Mouse (Mus musculus): ENCODE results near the gene Trim60.
"Not testable (repeated sequence)": the region's sequence is repeated elsewhere in the genome, so short reads cannot be mapped to it uniquely, and the experiment has no call there.

The Trim60 gene

DNA sequence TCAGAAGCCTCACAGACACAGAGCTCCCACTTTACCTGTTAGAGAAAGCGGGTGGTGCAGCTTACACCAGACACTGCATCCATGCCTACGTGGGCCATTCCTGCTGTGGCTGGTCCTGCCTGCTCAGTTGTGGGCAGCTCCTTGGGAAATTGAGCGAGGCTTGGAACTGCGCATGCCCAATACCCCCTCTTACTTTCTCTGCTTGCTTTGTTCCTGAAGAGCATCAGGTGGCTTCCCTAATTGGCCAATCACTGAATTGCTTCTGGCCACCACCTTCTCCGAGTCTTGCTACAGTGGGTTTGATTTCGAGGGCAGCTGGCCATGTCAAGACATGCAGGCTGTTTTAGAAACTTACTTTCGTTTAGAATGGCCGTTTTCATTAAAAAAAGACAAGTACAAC lies at the start of gene Trim60, which contains the start of gene Trim61:
Trim60 (minus strand) TSS at position 162 of the 400 bp plus-strand sequence.
Trim61 (minus strand) TSS at position 101 of the 400 bp plus-strand sequence.
- DNase-seq = no peak

DNA sequence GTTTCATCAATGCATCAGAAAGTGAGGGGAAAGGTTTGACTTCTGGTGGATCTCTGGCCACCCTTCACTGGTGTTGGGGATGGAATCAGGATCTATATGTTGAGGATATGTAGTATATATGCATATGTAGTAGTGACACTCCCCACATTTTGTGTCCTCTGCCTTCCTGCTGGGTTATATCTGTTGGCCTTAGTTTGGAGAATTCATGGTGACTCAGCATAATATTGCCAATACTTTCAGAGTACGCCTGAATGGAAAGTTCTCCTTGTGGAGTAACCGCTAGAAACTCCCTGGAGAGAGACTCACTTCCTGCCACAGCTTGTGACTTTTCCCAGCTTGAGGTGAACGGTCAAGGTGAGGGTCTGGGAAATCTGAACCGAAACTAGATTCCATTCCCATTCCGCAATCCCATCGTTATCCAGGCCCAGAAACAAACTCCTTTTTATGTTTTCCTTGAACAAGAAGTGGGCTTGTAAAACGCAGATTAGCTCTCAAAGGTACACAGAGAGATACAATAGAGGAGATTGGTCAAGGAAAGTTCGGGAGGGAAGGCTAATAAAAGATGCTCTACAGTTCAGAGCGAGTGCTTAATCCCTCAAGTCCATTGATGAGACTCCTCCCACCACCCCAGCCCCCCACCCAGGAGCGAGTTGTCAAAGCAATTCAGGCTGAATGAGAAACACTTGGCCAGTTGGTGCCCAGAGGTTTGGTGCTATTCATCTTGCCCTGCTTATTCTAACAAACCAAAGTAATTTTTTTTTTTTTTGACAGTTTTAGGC lies 49.5 kb upstream of the Trim60 start:
- DNase-seq = no peak

DNA sequence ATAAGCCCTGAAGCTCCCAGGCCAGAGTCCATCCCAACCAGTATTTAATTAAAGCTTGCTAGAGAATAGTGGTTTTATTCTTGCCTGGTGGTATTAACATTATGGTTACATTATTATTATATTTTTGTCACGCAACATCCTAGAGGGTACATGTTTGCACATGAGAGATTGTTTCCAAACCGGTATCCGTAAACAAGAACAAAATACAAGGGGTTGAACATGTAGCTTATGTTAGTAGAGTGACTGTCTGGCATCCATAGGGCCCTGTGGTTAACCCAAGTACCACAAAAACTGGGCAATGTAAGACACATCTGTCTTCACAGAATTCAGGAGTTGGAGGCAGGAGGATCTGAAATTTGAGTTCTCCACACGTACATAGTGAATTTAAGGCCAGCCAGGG lies 48.6 kb upstream of the Trim60 start:
- no peak for DNase-seq

DNA sequence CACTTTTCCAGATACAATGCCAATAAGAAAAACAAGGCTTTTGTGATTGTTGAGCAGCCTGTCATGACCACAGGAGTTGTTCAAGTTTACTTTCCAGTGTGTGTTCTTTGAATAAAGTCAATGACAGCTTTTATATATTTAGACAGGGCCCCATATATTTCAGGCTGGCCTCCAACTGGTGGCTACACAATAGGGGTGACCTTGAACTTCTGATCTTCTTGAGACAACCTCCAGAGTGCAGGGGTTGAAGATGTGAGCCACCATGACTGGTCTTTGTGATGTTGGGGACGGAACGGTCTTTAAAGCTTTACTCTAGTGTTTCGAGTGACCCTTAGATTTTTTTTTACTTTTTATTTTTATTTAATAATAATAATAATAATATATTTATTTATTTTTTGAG lies 47.2 kb upstream of the Trim60 start:
- no peak for DNase-seq

DNA sequence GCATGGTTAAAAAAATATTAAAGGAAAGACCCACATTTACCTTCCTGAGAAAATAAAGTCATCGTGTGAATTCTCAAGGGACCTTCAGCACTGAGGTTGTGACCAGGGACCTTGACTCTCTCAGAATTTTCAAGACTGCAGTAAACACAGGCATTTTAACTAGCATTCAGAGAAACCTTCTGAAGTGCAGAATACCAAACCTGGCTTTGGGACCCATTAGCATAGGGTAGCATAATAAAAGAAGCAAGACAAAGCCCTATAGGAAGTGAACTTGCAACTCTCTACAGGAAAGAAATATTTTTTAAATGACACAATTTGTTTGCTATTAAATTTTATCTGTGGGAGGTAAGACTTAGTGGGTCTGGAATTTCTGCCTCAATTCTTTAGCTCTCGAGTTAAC lies 45.7 kb upstream of the Trim60 start:
- no peak for DNase-seq

DNA sequence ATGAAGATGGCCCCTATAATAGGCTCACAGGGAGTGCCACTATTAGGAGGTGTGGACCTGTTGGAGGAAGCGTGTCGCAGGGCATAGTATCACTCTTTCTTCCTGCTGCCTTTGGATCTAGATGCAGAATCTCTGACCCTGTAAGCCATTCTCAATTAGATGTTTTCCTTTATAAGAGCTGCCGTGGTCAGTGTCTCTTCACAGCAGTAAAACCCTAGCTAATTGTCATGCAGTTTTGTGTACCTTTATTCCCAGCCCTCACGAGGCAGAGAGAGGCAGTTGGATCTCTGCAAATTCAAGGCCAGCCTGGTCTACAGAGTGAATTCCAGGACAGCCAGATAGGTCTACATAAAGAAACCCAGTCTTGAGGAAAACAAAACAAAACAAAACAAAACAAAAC lies 43.8 kb upstream of the Trim60 start:
- no peak for DNase-seq

DNA sequence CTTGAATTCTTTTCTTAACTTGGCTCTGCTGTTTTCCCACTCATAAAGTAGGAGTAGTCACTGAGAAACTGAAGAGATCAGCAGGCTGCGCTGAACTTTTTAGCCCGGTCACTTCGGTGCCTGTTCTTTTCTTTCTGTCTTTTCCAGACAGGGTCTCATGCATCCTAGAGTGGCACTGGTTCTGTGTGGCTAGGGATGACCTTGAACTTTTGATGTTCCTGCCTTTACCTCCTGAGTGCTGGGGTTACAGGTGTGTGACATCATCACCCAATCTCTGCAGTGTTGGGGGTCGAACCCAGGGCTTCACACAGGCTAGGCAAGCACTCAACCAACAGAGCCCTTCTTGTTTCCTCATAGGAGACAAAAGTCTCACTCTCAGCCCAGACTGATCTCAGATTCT lies 38.3 kb upstream of the Trim60 start:
- DNase-seq = no peak

DNA sequence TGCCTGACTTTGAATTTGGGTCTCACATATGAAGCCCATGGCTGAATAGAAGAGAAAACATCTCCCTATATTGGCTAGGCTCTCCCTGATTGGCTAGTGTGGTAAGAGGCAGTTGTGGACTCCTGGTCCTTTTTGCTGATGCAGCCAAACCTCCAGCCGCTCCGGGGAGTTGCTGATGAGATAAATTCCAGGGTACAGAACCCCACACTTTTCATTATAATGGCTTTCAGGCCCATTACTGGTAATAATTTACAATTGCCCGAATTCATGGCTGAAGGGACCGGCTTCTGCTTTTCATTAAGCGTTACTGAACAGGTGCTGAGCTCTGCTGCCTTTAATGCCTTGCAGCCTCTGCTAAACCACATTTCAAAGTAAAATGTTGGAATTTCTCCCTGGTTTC lies 35.6 kb upstream of the Trim60 start:
- no peak for DNase-seq

DNA sequence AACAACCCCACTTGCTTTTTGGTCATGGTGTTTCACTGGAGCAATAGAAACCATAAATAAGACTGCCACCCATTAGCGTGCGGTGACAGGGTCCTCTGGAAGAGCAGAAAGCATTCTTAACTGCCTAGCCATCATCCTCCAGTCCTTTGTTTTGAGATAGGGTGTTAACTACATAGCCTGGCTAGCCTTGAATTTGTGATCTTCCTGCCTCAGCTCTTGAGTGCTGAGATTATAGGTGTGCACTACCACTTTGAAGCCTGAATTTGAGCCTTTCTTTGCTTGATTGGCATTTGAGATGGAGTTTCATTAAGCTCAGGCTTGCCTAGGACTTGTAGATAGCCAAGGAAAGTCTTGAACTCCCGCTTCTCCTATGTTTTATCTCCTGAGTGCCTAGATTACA lies 35.2 kb upstream of the Trim60 start:
- no peak for DNase-seq

DNA sequence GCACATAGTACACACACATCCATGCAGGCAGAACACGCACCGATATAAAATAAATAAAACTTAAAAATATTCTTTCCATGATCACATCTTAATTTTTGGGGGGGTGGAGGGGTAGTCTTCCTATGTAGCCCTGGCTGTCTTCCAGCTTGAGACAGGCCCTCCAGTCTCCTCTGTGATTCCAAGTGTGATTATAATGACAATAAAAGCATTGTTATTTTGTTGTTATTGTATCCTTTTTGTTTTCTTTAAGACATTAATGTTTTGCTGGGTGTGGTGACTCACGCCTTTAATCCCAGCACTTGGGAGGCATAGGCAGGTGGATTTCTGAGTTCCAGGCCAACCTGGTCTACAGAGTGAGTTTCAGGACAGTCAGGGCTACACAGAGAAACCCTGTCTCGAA lies 29.4 kb upstream of the Trim60 start:
- no peak for DNase-seq

DNA sequence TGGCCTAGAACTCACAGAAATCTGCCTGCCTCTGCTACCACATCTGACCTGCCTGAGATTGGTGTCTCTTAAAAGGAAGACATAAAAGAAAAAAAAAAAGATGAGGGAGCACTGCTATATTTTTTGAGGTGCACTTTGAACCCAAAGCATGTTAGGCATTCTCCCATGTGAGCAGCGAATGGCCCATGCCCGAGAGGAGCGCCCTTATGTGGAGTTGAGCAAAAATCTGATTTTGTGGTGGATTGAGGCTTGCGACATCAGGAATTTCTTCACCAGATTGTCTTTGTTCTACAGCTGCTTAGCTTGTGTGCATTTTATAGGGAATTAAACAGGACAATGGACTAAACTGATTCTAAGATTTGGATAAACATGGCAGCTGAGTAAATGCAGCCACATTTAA lies 28.8 kb upstream of the Trim60 start:
- no peak for DNase-seq

DNA sequence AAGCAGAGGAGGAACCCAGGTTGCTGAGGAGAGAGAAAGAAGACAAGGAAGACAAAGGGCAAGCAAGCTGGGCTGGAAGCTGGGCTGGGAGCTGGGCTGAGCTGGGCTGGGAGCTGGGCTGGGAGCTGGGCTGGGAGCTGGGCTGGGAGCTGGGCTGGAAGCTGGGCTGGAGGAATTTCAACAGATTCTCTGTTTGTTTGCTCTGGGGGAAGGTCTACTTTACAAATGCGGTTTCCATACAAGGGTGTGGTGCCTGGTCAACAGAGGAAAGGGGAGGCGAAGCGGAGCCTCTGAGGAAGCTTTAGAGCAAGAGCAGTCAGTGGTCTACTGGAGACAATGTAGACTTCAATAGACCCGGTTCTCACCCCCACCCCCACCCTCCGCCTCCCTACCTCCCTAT lies 28.2 kb upstream of the Trim60 start:
- no peak for DNase-seq

DNA sequence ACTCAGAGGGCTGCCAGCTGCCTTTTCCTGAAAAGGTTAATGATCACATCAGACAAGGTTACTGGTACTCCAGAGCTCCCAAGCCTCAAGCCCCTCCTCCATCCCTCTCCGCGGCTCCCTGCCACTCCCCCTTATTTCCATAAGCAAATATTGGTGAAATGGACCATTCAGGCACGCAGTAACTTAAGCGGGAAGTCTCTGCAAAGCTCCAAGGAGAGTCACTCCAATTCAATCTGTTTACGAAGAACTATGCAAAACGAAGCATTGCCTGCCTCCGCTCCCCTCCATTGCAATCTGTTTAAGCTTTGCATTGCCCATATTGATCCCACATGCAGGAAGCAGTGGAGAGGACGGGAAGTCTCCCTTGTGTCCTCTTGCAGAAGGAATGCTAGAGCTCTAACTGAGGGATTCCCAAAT lies 18.7 kb upstream of the Trim60 start, which contains the start of gene Apela:
Apela (minus strand) TSS at position 220 of the 417 bp plus-strand sequence.
- no peak for DNase-seq

DNA sequence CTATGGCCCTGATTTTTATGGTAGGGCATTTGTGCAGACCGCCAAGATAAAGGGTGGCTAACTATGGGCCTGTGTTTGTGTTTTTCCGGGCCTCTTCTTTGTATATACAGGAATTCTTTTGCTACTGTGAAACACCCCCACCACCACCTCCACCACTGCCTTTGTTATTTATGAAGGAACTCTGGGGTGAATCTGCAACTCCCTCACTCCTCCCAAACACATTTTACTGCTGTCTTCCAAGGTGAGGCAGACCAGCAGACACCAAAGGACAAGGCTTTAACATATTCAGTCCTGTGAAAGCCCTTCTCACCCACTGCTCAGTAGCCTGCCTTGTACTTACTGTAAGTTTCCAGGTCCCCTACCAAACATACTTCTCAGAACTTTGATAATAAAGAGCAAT lies 15.8 kb upstream of the Trim60 start:
- no peak for DNase-seq

DNA sequence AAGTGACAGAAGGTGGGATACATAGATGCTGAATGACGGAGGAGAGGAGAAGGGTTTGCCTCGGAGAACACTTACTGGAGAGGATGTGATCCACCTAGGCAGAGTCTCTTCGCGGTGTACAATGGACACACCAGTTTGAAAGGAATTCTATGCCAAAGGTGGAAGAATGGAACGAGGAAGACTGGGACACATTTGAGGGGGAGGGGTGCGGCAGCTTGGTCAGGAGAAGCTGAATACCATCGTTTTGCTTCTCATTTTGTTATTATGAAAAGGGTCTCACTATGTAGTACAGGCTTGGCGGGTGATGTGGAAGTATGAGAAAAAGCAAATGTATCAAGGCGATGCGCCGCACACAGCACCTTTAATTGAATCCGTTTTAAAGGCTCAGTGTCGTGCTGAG lies 14.7 kb upstream of the Trim60 start:
- no peak for DNase-seq

DNA sequence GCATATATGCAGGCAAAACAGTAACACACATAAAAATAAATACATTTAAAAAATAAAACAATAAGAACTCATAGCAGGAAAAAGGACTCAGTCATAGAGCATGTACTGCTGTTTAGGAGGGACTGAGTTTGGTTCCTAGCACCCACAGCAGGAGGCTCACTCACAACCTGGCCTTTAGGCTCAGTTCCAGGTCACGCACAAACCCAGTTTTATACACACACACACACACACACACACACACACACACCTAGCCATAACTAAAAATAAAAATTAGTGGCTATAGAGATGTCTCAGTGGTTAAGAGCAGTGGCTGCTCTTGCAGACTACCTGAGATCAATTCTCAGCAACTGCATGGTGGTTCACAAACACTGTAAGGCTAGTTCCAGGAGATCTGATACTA lies 13.7 kb upstream of the Trim60 start:
- no peak for DNase-seq

DNA sequence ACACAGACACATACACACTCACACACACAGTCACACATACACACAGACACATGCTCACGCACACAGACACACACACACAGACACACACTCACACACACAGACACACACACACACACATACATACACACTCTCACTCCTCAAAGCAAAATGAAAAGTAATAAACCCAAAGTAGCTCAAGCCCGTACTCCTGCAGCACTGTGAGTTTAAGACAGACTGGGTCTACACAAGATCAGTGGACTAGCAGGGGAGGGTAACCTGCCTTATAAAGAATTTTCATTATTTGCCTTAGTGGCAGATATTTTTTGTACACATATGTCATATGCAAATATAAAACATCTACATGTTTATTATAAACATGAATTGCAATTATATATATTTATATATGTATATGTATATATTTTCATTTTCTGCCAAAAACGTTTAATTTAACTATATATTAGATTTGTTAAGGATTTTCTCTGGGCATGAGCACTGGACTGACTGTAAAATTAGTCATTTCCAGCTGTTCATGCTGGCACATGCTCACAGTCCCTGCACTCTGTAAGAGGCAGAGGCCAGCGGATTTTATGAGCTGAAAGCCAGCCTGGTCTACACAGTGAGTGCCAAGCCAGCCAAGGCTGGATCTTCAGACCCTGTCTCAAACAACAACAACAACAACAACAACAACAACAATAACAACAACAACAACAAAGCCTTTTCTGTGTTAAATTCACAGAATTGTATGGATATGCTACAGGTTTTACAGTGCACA lies 12.5 kb upstream of the Trim60 start:
- no peak for DNase-seq

DNA sequence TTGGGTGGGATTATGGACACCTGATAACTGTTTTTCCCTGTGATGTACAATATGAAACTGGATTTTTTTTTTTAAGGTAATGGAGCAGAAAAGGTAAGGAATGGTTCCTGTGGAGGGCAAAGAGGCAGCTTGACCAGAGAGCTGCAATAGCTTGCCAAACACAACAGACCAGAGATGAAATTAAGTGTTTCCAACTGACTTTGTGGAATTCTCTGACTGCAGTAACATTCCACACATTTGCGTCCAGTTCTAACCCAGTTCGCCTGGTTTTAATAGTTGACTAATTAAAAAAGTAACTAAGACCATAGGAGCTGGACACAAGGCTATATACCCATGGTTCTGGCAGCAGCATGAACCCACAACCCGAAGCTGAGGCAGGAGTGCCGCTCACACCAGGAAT lies 11.4 kb upstream of the Trim60 start:
- no peak for DNase-seq

DNA sequence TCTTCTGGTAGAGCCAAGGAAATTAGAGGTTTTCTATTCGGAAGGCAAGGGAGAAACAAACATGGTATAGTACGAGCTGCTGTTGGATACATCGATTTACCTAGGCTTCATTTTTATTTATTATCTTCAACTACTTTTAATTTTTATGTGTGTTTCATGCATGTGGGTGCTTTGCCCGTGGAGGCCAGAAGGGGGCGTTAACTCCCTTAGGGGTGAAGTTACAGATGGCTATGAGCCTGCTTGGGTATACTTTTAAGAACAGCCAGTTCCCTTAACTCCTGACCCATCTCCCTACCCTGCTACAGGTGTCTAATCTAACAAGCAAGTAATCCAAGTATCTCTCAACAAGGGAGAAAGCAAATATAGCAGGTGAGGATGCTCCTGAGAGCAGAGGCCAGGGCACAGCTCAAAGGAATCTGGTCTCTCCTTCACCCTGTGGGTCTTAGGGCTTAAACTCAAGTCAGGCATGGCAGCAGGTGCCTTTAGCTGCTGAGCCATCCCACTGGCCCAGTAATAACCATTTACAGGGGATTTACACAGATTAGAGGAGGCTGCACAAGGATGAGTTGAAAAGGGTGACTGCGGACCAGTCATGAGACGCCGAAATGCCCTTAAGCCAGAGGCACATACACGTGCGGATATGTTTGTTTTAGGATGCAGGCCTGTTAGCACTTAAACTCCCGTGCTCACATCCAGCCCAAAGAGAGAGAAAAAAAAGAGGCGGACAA lies 10.7 kb upstream of the Trim60 start:
- no peak for DNase-seq

DNA sequence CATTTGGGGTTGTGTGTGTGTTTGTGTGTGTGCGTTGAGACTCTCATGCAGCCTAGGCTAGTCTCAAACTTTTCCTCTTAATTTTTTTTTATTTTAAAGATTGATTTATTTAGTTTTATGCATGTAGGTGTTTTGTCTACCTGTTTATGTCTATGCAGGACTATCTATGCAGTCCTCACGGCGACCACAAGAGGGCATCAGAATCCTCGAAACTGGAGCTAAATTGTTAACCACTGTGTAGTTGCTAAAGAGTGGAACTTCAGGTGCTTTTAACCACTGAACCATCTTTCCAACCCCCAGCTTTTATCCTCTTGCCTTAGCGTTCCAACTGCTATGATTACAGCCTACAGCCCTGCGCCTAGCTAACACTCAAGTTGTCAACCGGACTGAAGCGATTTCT lies 4.1 kb upstream of the Trim60 start:
- DNase-seq = peak; percentile 68

DNA sequence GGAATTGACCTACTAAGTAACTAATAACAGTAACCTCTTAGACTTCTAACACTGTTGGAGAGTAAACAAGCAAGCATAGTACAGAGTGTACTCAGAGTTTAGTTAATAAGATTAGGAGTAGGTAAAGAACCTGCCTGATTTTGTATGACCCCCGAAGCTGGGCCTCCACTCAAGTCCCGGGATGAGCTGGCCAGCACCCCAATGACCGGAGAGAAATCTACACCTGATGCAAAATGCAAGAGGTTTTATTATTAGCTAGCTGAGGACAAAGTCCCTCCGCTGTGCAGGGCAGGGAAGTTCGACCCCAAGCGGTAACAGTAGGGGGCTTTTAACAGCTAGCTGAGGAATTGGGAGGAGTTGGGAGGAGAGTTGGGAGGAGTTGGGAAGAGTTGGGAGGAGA lies 10.8 kb downstream of the Trim60 start:
- DNase-seq = not testable (repeated sequence)

DNA sequence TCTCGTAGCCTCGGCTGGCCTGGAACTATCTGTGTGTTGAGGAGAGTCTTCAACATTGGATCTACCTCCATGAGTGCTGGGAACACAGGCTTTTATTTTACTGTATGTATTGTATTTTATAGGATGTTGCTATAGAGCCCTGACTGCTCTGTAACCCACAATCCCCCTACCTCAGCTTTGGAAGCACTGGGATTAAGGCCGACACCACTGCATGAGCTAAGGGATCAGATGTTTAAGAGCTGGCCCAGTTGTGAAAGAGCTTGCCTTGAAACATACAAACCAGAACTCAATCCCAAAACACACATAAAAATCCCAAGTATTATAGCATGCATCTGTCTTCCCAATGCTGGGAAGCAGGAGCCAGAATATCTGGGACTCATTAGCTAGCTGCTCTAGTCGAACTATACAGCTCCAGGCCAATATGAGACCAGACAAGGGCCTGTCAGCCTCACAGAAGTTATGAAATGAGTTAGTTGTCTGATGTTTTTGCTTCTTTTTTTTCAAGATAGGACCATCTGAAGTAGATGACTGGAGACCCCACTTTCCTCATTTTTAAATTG lies 19.5 kb downstream of the Trim60 start:
- no peak for DNase-seq

DNA sequence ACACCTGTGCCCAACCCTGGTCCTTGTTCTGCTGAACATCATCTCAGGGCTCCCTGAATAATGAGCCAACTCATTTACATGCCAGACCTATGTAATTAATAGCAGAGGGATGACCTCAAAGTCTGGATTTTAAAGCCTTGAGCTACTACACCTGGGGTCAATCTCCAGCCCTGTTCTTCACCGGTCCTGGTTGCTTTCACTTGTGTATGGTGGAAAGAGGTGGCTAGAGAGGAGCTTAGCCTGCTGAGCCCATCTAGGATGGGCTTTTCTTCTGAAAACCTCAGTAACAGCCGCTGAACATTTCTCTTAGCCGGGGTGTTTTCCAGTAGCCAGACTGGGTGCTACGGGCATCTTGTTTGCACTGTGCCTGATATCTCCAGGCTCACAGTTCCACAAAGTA lies 30.7 kb downstream of the Trim60 start, which contains the start of gene Trim75:
Trim75 (minus strand) TSS at position 101 of the 400 bp plus-strand sequence.
- no peak for DNase-seq

Data from thymus, postnatal 4 days (tissue).